Mouse (Mus musculus): ENCODE measurements around the gene Racgap1.

GRCm38 (mm10) chr15:99614273-99614672, 37.2 kb downstream of the Racgap1 start:
- TF ChIP-seq CTCF (IDR thresholded peaks at IDR 0.05; ENCODE audit: low read depth) (no peak), EP300 (IDR thresholded peaks at IDR 0.05; ENCODE audit: low read depth) (no peak)

Data from liver, postnatal 0 days (tissue).